Mouse (Mus musculus): Measurements from ENCODE around the gene Slc5a8. TPM values are rescaled to one million over a fixed set of nuclear protein-coding genes. Genes with fewer than 3 reads are reported as not detected.

Gene Slc5a8
- total RNA-seq (2021), result 1 to 10 TPM in 1 of 2 experiments, under 1 TPM in 1; 0.17 to 2.2 TPM
- long read RNA-seq, experiment 1, result 0 reads
- long read RNA-seq, experiment 2, full-length matches to known transcripts, result 1 of 2 reads
- long read RNA-seq, experiment 2, partial matches to known transcripts, result 0 of 2 reads
- long read RNA-seq, experiment 2, other reads (novel, unspliced or antisense), result 1 of 2 reads

DNA sequence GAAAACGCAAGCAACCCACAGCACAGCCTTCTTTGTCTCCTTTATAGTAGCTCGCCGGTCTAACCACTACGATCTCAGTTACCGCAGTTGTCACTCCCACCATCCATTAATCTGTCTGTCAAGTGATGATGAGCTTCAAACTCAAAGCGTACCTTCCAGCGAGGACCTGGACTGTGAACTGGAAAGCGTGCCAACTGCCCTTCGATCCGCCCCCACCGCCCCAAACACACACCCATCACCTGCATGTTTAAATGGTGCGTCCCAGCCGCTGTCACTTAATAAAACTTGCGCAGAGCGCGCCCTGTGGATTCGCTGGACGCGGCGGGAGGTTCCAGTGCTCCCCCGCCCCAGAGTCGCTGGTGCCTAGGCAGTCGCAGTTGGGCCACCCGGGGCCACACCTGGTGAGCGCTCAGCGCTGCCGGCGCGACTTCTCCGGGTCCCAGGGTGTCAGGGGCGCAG, at the start of gene Slc5a8:
Slc5a8 (plus strand) TSS at position 361 of the 459 bp plus-strand sequence.
- no peak for DNase-seq (ENCODE audit: low spot score in 2 of 2)

DNA sequence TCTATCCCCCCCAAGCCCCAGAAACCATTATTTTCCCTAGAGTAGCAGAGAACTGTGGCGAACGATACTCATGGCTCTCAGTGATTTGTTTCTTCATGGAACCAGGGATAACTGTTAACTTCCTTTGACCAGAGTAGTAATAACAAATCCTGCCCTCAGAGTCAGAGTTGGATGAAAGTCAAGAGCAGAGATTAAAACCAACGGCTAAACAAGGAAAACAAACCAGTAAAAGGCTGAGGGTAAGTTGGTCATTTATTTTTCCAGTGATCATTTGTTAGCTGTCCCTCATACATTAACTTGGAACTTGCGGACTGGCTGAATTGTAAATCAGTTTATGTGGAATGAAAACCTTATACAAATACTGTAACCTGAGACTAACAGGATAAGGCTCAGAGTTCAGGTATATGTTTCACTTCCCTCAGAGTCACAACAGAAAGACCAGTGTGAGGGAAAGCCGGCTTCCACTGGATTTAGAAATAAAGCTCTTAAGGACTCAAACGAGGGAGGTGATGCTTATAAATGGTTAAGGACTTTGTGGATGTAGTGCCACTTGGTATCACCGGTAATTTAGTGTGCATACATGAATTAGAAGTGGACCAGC, 36.8 kb upstream of the Slc5a8 start:
- DNase-seq (ENCODE audit: low spot score in 2 of 2), result no peak

DNA sequence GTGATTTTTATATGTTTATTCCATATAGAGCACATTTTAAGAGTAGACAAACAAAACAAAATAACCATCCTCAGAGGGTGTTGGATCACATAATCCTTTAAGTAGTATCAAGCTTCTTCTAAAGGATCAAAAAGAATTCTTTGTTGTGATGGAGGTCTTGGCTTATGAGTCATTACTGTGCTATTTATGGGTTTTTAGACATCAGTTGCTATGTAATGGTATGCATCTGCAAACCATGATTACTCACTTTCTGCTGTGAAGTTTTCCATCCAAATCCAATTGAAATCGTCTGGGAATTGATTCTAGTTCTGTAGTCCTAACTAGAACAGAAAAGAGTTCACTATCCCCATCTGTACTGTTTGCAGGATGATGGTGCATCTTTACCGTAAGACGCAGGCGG, 35.8 kb upstream of the Slc5a8 start:
- no peak for DNase-seq (ENCODE audit: low spot score in 2 of 2)

DNA sequence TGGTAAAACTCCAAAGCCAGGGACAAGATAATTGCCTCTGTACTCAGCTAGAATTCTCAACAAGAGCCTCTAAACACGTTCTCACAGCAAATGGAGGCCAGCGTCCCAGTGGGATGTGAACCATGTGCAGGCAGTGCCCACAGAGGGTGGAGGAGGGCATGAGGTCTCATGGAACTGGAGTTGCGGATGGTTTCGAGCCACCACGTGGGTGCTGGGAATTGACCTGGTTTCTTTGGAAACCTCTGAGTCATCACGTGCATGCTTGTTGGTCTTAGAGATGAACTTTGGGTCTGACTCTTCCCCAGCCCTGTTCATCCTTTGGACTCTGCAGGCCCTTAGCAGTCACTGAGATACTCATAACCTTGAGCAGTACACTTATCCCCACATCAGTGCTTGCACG, 32.5 kb upstream of the Slc5a8 start:
- DNase-seq (ENCODE audit: low spot score in 2 of 2), result no peak

DNA sequence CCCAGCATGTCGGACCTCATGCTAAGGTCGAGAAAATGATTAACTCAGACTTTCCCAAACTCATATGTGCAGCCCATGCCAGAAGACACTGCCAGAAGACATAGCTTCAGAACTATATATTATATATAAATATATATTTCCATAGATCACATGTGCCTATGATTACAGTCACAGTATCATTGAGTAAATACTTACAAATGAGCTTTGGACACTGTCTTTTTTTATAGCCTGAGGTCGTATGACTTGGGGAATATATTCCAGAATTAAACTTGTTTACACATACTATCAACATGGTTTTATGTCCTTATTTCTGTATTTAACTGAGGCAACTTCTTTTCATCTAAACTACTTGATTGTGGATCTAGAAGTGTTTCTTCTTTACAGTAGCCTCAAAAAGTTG, 24.9 kb upstream of the Slc5a8 start:
- no peak for DNase-seq (ENCODE audit: low spot score in 2 of 2)

DNA sequence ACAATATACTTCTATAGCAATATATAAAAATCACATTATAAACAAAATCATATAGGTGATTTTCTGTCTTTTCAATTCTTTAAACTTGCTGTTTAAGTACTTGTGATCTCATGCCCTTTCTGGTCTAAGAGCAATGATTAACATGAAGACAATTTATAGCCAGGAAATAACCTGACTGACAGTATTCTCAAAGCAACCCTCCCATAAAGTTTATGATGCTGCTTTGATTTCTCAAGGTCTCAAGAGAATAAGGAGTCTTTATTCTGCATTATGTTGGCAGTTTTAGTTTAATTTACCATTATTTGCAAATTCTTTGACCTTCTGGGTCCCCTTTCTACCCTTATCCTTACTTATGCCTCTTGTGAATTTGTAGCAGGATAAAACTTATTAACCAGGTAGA, 24.4 kb upstream of the Slc5a8 start:
- no peak for DNase-seq (ENCODE audit: low spot score in 2 of 2)

DNA sequence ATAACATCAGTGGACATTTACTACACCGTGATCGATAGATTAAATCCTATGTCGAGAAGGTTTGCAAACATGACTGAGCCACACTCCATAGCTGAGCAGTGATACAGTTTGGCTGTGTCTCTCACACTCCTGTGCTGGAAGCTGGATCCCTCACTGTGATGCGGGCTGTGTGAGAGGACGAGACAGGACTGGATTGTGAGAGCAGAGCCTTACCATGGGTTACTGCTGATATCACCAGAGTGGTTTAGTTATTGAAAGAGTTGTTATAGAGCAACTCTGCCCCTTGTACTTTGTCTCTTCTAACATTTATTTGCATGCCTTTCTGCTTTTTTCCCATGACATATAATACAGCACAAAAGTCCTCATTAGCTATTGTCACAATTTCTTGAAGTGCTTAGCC, 23.5 kb upstream of the Slc5a8 start:
- DNase-seq (ENCODE audit: low spot score in 2 of 2), result no peak

DNA sequence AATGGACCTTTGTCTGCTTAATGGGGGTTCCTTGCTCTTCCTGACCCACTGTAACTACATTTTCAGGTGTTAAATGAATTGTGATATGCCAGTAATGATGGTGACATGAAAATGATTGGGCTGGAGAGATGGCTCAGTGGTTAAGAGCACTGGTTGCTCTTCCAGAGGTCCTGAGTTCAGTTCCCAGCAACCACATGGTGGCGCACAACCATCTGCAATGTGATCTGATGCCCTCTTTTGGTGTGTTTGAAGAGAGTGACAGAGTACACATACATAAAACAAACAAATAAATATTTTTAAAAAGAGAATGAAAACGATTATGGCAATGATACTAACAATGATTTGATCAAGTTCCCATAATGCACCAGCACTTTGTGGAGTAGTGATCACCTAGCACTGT, 19.8 kb upstream of the Slc5a8 start:
- no peak for DNase-seq (ENCODE audit: low spot score in 2 of 2)

DNA sequence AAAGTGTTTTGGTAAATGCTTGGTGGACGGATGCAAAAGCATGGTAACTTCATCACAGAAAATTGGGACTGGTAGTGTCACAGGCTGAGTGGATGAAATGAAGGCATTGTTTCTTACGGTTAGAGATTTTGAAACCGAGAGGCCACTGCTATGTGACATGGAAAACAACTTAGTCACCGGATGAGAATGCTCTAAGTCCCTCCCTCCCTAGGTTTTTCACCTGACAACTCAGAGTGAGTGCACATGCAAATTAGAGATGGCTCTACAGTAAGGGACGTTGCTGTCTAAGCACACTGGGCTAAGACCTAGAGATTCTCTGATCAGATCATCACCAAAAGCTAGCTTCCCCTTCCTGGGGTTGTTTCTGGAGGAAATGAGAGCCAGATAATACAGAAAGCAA, 10.9 kb upstream of the Slc5a8 start:
- DNase-seq (ENCODE audit: low spot score in 2 of 2), result no peak

DNA sequence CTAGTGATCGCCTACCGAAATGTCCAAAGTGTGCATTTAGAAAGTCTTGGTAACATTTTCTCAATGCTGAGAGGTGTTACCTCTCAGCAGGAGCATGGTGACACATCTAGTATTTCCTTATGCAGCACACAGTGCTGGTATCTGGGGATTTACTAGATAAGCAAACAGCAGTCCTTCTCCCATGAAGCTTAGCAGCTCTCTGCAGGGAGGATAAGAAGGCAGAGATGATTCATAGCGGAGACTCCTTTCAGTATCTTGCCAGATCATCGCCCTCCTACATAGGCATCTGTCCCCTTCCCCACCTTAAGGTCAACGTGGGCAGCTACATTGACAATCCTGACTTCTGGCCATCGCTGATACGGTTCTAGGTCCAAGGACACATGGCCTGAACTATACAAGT, 8.4 kb upstream of the Slc5a8 start:
- DNase-seq (ENCODE audit: low spot score in 2 of 2), result no peak

DNA sequence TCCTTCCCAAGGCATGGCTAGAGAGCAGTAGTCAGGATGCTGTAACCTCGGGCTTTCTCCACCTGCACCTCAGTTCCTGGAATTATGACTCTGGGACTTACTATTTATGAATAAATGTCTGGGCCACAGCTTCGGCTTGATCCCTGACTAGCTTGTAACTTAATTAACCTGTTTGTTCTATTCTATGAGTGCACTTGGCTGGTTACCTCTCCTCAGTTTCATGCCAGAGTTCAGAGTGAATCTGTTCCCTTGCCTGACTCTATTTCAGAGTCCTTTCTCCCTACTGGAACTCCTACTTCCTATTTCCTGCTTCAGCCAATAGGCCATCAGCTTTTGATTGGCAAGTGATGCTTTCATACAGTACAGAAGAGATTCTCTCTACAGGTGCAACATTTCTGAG, 2.1 kb upstream of the Slc5a8 start:
- no peak for DNase-seq (ENCODE audit: low spot score in 2 of 2)

DNA sequence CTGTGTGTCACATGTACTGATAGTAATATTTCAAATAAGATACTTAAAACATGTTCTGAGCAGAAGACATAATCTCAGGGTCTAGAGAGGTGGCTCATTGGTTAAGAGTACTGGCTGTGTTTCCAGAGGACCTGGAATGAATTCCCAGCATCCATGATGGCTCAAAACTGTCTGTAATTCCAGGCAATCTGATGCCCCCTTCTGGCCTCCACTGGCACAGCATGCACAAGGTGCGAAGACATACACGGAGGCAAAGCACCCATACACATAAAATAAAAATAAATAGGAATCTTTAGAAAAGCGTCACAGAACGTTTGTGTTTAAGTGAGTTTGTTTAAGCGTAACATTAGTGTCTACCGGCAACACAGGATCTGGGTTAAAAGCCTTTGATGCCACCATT, 956 bp upstream of the Slc5a8 start:
- DNase-seq (ENCODE audit: low spot score in 2 of 2), result no peak

DNA sequence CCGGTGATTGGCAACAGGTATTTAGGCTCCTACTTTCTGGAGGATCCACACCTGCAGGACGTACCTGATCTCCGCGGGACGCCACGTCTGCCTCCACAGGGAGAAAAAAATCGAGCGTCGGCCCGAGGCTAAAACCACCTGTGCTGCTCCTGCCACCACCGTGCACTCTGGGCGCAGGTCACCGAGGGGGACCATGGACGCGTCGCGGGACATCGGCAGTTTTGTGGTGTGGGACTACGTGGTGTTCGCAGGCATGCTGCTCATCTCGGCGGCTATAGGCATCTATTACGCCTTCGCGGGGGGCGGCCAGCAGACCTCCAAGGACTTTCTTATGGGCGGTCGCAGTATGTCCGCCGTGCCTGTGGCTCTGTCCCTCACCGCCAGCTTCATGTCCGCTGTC, 322 bp downstream of the Slc5a8 start:
- DNase-seq (ENCODE audit: low spot score in 2 of 2), result no peak

DNA sequence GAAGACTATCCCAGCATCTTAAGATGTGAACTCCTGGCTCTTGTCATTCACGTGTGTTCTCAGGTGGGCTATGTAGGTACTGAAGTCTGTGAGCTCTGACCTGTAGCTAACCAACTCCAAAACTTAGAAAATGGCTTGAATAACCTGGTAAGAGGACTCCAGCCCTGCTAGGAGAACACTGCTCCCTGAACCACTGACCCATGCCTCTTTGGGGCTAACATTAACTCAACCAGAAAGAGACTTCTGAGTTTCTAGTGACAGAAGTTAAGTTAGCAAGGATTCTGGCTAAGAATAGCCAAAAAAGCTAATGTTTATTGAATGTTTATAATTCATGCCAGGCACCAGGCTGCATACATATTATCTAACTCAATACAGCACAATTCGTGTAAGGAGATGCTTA, 2.6 kb downstream of the Slc5a8 start:
- DNase-seq (ENCODE audit: low spot score in 2 of 2), result no peak

DNA sequence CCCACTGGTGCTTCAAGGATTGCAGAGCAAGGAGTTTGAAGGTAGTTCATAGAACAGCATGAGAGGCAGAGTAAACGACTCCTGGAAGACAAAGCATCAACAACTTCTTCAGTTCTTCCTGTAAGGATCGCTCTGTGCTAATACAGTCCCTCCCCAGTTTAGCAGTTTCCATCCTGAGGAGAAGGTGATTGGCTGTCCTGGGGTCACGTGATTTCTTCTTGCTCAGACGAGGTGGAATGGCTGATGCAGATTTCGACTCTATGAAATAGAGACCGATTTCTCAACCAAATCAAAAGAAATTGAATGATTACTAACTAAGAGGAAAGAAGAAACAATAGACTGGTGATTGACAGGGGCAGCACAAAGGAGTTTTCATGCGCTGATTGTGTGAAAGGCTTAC, 5.6 kb downstream of the Slc5a8 start:
- no peak for DNase-seq (ENCODE audit: low spot score in 2 of 2)

DNA sequence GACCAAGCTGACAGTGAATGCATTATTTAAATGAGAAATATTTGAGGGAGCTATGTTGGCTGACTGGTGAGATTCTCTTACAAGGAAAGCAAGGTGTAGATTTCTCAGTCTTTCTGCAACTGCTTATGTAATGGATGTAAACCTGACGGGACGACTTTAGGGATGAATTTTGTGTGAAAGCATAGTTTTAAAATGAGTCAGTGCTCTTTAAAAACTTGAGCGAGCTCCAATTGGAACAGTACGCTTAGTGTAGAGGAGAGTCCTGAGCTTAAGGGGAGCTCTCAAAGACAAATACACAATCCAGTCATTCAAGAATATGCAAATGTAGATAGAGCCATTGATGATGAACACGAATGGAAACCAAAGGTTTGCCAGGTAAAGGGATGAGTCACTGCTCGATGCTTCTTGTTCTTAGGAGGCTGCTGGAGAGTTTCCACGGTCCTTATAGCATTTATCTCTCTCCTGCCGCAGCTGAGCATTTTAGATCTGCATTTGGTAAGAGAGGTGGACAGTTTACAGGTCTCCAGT, 6.8 kb downstream of the Slc5a8 start:
- DNase-seq (ENCODE audit: low spot score in 2 of 2), result no peak

DNA sequence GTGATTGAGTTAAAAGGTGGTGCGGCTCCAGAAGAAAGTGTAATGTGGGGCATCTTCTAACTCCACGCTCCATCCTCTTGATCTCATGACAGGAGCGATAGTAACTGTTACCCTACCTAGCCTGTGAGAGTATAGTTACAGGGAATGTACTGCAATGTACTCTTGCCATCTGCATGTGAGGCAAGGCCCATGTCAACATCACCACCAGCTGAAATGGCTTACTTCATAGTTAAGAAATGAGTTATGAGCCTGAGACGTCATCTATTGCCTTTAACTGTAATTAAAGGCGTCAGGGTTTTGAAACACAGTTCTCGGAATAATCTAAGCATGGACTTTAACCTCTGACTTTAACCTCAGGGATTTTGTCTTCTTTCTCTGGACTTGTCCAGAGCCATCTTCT, 11.2 kb downstream of the Slc5a8 start:
- no peak for DNase-seq (ENCODE audit: low spot score in 2 of 2)

DNA sequence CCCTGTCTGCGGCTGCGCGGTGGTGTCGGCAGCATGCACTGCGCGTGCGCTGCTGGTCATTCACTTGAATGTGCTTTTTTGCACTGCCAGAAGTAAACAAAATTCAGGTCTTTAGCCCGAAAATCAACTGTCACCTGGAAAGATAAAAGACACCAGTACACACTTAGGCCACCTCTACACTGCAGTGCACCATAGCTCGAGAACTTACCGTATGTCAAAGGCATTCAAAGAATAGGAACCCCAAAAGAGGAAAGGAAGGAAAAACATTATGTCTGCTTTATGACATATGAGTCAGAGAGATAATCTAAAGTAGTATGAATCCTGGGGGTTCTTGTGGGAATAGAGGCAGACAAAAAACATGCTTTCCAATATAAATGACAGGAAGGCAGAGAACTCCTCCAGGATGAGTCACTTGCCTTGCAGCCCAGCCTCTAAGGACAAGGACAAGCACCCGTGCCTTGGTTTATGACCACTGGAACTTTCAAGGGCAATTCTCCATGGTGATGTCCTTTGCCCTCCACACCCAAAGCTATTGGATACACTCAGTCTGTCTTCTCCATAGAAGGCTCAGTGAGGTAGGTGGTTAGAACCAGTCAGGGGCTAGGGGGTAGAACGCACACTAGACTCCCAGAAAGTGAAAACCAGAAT, 64.0 kb downstream of the Slc5a8 start:
- peak in 1 of 2 experiments; percentile 9 for DNase-seq (ENCODE audit: low spot score in 2 of 2)

DNA sequence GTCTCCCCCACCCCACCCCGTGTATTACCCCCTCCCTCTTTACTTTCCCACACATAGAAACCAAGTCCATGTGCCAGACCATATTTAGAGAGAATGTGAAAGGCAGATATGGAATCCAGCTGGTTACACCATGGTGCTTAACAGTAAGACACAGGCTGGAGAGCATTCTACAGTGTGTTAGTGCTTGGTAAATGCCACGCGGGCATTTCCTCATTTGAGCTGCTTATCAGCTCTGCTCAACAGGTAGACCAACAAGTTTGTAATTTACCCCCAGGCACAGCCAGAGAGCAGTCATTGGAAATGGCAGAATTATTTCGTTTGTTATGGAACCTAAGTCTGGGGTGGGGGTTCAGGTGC, 64.5 kb downstream of the Slc5a8 start:
- no peak for DNase-seq (ENCODE audit: low spot score in 2 of 2)

DNA sequence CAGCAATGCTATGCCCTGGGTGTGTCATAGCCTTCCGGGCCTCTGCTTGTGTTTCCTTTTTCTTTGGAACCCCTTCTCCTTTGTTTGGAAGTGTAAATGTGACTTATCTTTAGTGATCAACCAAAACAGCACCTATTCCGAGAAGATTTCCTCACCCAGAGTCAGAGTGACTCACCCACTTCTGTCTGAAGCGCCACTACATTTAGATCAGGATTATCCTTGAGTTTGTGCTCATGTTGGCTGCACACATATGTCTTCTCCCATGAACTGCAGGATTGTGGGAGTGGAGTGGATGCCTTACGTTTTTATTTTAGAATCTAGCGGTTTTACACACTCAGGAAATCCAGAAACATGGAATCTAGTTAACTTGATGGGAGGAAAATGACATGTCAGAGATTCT, 75.0 kb downstream of the Slc5a8 start:
- DNase-seq (ENCODE audit: low spot score in 2 of 2), result no peak

DNA sequence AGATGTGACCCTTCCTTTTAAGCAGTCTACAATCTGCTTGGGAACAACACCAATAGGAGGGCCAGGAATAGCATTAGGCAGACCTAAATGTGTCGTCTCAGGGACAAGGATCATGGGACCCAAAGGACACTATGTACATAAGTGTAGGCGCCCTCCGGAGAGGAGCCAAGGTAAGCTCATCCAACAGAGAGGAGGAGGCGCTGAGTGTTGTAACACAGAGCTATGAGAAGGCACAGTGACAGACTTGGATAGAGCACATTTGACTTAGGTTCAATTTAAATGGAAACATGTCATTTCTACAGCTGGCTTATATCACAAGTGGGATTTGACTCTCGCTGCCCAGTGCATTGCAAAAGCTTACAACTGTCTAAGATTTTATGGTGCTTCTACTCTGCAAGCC, 82.8 kb downstream of the Slc5a8 start:
- no peak for DNase-seq (ENCODE audit: low spot score in 2 of 2)

DNA sequence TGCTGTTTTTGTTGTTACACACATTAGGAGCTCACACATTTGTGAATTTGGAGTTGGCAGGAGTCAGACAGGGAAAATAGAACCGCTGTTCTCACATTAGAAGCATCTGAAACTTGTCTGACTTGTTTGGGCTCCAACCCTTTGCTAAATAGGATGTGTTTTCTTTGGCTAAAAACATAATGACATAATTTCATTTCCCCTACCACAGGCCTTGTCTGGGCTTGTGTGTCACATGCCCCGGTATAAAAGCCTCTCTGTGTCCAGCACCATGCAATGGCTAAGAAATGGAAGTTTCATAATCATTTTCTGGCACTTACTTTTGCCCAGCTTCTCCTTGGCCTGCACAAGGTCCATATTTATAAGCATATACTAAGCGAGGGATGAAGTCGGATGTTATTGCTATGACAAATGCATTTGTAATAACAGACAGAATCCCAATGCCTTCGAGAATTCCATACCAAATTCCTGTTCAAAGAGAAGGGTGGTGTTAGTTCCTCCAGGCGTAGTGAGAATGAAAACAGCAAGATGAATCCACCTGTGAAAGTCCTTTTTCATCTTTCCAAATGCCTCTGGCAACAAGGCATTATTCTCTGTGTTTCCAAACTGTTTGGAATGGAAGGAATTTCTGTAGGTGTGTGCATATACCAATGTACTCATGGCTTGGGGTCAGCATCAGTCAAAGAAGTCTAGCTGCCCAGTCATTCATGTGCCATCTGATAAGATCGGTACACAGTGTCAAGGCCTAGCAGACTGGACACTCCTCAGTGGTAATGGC, 85.3 kb downstream of the Slc5a8 start:
- DNase-seq (ENCODE audit: low spot score in 2 of 2), result no peak

Data from adrenal gland, postnatal 4 days (tissue).